Mouse (Mus musculus): ENCODE results near the gene Galns.

- TF ChIP-seq CTCF (conservative IDR thresholded peaks at IDR 0.05 in 1 of 2, IDR thresholded peaks at IDR 0.05 in 1 of 2; ENCODE audit: low read depth in 2 of 2, low read length in 2 of 2): no peak
- TF ChIP-seq JUND (conservative IDR thresholded peaks at IDR 0.05; ENCODE audit: low read depth, low read length): no peak
- TF ChIP-seq POLR2A (IDR thresholded peaks at IDR 0.05; ENCODE audit: low read depth, low read length): no peak
- TF ChIP-seq RAD21 (IDR thresholded peaks at IDR 0.05; ENCODE audit: low read depth, low read length): no peak
- no peak for TF ChIP-seq MAX (IDR thresholded peaks at IDR 0.05; ENCODE audit: low read length)
- no peak for TF ChIP-seq CHD2 (IDR thresholded peaks at IDR 0.05; ENCODE audit: low read length)
- TF ChIP-seq MXI1 (IDR thresholded peaks at IDR 0.05; ENCODE audit: low read depth, low read length): no peak
- TF ChIP-seq UBTF (IDR thresholded peaks at IDR 0.05; ENCODE audit: low read depth, low read length): no peak
- no peak for TF ChIP-seq TCF12 (IDR thresholded peaks at IDR 0.05; ENCODE audit: low read depth, low read length)
- TF ChIP-seq USF2 (conservative IDR thresholded peaks at IDR 0.05; ENCODE audit: low read depth, low read length): no peak
- TF ChIP-seq ZNF384 (IDR thresholded peaks at IDR 0.05; ENCODE audit: low read depth, low read length): no peak
Measured at GRCm38 (mm10) chr8:122561199-122561598, 50.1 kb downstream of the Galns start.
